Mouse (Mus musculus) cerebellum, postnatal 10 days (tissue): ENCODE measurements at regions not wholly inside any gene's neighbourhood (a gene's known extent, or its start where the extent isn't known, plus 50 kb on each side); places are given as distances from the start of the nearest gene placed in this dataset.
A peak's percentile ranks its signal among the peaks of the same experiment; 100 is the strongest.

Source experiments
- DNase-seq, 2 experiments: peaks; one replicate each; pipeline ENCODE4 v3.0.0; 2021; ENCODE audit warnings: mixed read lengths in 2 of 2

GRCm38 (mm10) chr5:119060886-119061285 is 500.4 kb downstream of the Med13l start:
- peak in 1 of 2 experiments; percentile 24 for DNase-seq

- no peak for DNase-seq
These were observed 502.0 kb downstream of the Med13l start for GRCm38 (mm10) chr5:119062478-119062877.

GRCm38 (mm10) chr5:119066666-119067065 is 506.2 kb downstream of the Med13l start:
- DNase-seq = no peak

- no peak for DNase-seq
These were observed 509.4 kb downstream of the Med13l start for GRCm38 (mm10) chr5:119069765-119070333.

GRCm38 (mm10) chr5:119072712-119073111 is 512.2 kb downstream of the Med13l start:
- DNase-seq = no peak

- no peak for DNase-seq
These were observed 520.3 kb downstream of the Med13l start for GRCm38 (mm10) chr5:119080747-119081146.

GRCm38 (mm10) chr5:119082895-119083294 is 522.4 kb downstream of the Med13l start:
- DNase-seq = no peak

- DNase-seq = no peak
These were observed 537.2 kb downstream of the Med13l start for GRCm38 (mm10) chr5:119097576-119098193.

GRCm38 (mm10) chr5:119099817-119100216 is 539.3 kb downstream of the Med13l start:
- no peak for DNase-seq

- no peak for DNase-seq
These were observed 543.0 kb downstream of the Med13l start for GRCm38 (mm10) chr5:119103503-119103902.

GRCm38 (mm10) chr5:119107898-119108297 is 547.4 kb downstream of the Med13l start:
- no peak for DNase-seq

- no peak for DNase-seq
These were observed 549.0 kb downstream of the Med13l start for GRCm38 (mm10) chr5:119109501-119109900.

GRCm38 (mm10) chr5:119114074-119114473 is 553.6 kb downstream of the Med13l start:
- DNase-seq = peak in 1 of 2 experiments; percentile 19

GRCm38 (mm10) chr5:119125745-119126144 is 544.7 kb upstream of the Tbx3 start:
- no peak for DNase-seq

GRCm38 (mm10) chr5:119130176-119130575 is 540.3 kb upstream of the Tbx3 start:
- DNase-seq = peak; percentile 42 to 46

- no peak for DNase-seq
These were observed 539.0 kb upstream of the Tbx3 start for GRCm38 (mm10) chr5:119131461-119131860.

GRCm38 (mm10) chr5:119133378-119133777 is 537.1 kb upstream of the Tbx3 start:
- DNase-seq = no peak

GRCm38 (mm10) chr5:119136916-119137315 is 533.6 kb upstream of the Tbx3 start:
- no peak for DNase-seq

- no peak for DNase-seq
These were observed 533.1 kb upstream of the Tbx3 start for GRCm38 (mm10) chr5:119137409-119137808.

GRCm38 (mm10) chr5:119137821-119138221 is 532.6 kb upstream of the Tbx3 start:
- no peak for DNase-seq

GRCm38 (mm10) chr5:119138293-119138692 is 532.2 kb upstream of the Tbx3 start:
- DNase-seq = peak; percentile 15 to 23

- no peak for DNase-seq
These were observed 531.1 kb upstream of the Tbx3 start for GRCm38 (mm10) chr5:119139336-119139735.

GRCm38 (mm10) chr5:119139816-119140215 is 530.7 kb upstream of the Tbx3 start:
- DNase-seq = peak in 1 of 2 experiments; percentile 13

- no peak for DNase-seq
These were observed 527.1 kb upstream of the Tbx3 start for GRCm38 (mm10) chr5:119143411-119143810.
